Mouse (Mus musculus) midbrain, embryonic 10.5 days (tissue): ENCODE measurements around the gene Twsg1. TPM values are rescaled to one million over a fixed set of nuclear protein-coding genes. Genes with fewer than 3 reads are reported as not detected.
A peak's percentile ranks its signal among the peaks of the same experiment; 100 is the strongest.

ENCODE experiments used
- DNase-seq: peaks from one replicate; pipeline ENCODE4 v3.0.0-alpha.2; 2017; ENCODE audit warnings: low spot score
- H3K27ac ChIP-seq: fragments of 300-500 bp; sonication (generic); replicated peaks from 2 replicates; pipeline ENCODE4 v1.5.1; 2016; ENCODE audit warnings: mild to moderate bottlenecking
- H3K27me3 ChIP-seq: fragments of 300-500 bp; sonication (generic); 2 replicates; pipeline ENCODE4 v1.6.1; 2016; ENCODE audit warnings: low read depth, mild to moderate bottlenecking; ENCODE audit not compliant: poor library complexity, severe bottlenecking
- H3K36me3 ChIP-seq: fragments of 300-500 bp; sonication (generic); 2 replicates; pipeline ENCODE4 v1.6.1; 2016; ENCODE audit warnings: mild to moderate bottlenecking, moderate library complexity
- H3K4me1 ChIP-seq: fragments of 300-500 bp; sonication (generic); 2 replicates; pipeline ENCODE4 v1.6.1; 2016
- H3K4me3 ChIP-seq: fragments of 300-500 bp; sonication (generic); 2 replicates; pipeline ENCODE4 v1.5.1; 2016; ENCODE audit warnings: mild to moderate bottlenecking, moderate library complexity
- H3K9me3 ChIP-seq: fragments of 300-500 bp; sonication (generic); replicated peaks from 2 replicates; pipeline ENCODE4 v1.6.1; 2016; ENCODE audit warnings: mild to moderate bottlenecking
- WGBS: fragments of 180-500 bp; shearing (Covaris S2); methylation state at CpG from one replicate; pipeline ENCODE4 v1.1.7; 2016; 5-methylcytosine and 5-hydroxymethylcytosine counted together
- polyA plus RNA-seq: library from polyadenylated mRNA; unstranded; fragments of >200 nt; fragmentation: Nextera tagmentation; extraction: Ambion mirVana; gene quantifications from 2 replicates; pipeline ENCODE4 v1.2.1, GENCODE M21; 2016

The Twsg1 gene
- polyA plus RNA-seq, 1 experiment from 2014 or later: 83.0 TPM

DNA sequence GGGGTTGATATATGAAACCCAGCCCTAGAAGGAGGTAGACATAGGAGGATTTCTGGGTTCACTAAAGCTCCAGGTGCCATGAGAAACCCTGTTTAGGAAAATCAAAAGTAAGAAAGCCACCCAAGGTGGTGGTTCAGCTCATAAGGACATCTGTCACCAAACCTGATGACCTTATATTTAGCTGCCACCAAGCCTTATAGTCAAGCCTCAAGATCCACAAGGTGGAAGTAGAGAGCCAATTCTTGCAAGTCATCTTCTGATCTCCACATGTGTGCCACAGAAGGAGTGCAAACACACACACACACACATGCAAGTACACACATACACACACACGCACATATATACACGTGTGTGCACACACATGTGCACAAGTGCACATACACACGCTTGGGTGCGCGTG, 1.1 kb upstream of the Twsg1 start:
- Histone ChIP-seq H3K4me1 (peaks cover 14% of the 10 kb centered on the region), H3K27ac (no peak overlapping the region), H3K4me3 (no peak overlapping the region), H3K9me3 (no peaks in the 10 kb centered on the region), H3K36me3 (peaks cover 22% of the 10 kb centered on the region), H3K27me3 (no peaks in the 10 kb centered on the region)
- DNase-seq: no peak
- WGBS: 78% methylated on average over 5 of the region's 5 CpGs

DNA sequence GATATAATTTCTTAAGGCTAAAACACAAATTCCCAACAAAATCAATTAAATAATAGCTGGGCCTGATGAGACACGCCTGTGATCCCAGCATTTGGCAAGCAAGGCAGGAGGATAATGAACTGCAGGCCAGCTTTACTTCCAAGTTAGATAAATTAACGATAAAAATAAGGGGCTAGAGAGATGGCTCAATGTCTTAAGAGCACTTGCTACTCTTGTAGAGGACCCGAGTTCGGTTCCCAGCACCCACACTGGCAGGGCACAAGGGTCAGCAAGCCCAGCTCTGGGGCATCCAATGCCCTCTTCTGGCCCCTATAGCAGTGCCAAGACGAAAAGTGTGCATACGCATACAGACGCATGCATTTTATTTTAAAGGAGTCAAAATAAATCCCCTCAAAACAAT, 843 bp downstream of the Twsg1 start:
- H3K27ac ChIP-seq: peak overlapping the region; percentile 95
- WGBS: 37% methylated on average over 7 of the region's 7 CpGs
- DNase-seq: no peak
- no peaks in the 10 kb centered on the region for H3K27me3 ChIP-seq
- no peaks in the 10 kb centered on the region; the same call in 1 of the 2 replicates for H3K9me3 ChIP-seq
- H3K36me3 ChIP-seq: peaks cover 41% of the 10 kb centered on the region
- peaks cover 14% of the 10 kb centered on the region for H3K4me1 ChIP-seq
- H3K4me3 ChIP-seq: peak overlapping the region; percentile 98

DNA sequence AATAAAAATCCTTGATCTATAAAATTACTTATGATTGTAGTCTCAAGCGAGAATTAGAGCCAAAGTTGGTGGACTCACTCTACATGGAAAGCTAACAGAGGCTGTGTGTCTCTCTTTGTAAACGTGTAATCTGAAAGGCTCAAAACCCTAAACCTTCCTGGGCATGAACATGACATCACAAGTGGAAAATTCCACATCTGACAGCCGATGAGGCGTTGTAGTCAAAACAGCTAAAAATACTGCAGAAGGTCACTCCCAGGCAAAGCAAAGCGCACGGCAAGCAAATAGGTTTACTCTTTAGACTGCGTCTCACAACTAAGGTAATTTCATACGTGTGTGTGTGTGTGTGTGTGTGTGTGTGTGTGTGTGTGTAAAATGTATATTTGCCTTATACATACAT, 3.7 kb downstream of the Twsg1 start:
- H3K36me3 ChIP-seq: peaks cover 56% of the 10 kb centered on the region
- no peak for DNase-seq
- no peaks in the 10 kb centered on the region; the same call in 1 of the 2 replicates for H3K9me3 ChIP-seq

DNA sequence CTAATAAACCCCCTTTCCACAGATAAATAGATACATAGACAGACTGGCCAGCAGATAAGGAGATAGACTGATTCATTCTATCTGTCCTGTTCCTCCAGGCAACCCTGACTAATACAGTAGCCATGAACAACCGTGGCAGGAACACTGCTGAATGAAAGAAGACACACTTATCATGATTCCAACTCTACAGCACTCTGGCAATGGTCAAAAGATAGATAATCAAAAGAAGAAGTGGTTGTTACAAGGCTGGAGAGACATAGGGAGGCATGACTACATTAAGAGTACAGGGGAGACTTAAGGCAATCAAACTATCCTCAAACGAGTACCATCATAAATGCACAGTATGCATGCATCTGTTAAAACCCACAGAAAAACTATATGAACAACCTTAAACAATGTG, 5.6 kb downstream of the Twsg1 start:
- Histone ChIP-seq H3K36me3 (peaks cover 56% of the 10 kb centered on the region), H3K27me3 (no peaks in the 10 kb centered on the region), H3K4me1 (peaks cover 29% of the 10 kb centered on the region), H3K9me3 (no peaks in the 10 kb centered on the region; the same call in 1 of the 2 replicates), H3K4me3 (no peak overlapping the region), H3K27ac (no peak overlapping the region)
- WGBS: 91% methylated on average over 2 of the region's 2 CpGs
- no peak for DNase-seq

More for the DNA sequence above, 3.7 kb downstream of the Twsg1 start:
- no peak overlapping the region for H3K4me3 ChIP-seq
- no peaks in the 10 kb centered on the region for H3K27me3 ChIP-seq
- WGBS: 97% methylated on average over 8 of the region's 8 CpGs
- peaks cover 16% of the 10 kb centered on the region for H3K4me1 ChIP-seq
- H3K27ac ChIP-seq: no peak overlapping the region

DNA sequence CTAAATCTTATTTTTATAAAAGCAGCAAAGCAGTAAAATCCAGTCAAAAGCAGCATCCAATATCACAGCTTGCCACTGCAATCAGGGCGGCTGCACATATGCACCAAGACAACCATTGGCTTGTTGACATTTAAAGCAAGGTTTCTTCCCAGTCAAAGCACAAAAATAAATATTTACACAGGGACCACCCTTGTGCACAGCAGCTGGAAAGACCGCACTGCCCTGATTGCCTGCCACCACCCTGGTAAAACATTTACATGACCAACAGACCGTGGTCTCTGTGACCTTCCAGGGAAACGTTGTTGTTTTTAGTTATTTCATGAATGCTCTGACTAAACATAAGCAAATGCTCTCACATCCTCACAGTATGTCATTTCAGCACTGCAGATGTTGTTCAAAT, 8.6 kb downstream of the Twsg1 start:
- WGBS: 69% methylated on average over 4 of the region's 4 CpGs
- Histone ChIP-seq H3K27ac (no peak overlapping the region), H3K27me3 (no peaks in the 10 kb centered on the region), H3K36me3 (peaks cover 46% of the 10 kb centered on the region), H3K4me1 (peaks cover 25% of the 10 kb centered on the region), H3K9me3 (no peaks in the 10 kb centered on the region; the same call in 1 of the 2 replicates), H3K4me3 (no peak overlapping the region)
- DNase-seq: no peak

DNA sequence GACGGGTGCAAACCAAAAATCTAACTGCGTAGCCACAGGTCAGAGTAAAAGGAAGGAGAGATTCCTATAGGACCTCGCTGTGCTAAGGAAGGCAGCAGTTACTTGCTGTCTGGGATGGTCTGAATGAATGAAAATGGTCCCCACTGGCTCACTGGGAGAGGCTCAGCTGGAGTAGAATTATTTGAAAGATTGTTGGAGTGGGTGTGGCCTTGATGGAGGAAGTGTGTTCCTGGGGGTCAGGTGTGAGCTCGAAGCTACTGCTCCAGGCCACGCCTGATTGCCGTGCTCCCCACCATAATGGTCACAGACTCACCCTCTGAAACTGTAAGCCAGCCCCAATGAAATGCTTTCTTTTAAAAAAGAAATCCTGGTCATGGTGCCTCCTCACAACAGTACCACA, 9.8 kb downstream of the Twsg1 start:
- Histone ChIP-seq H3K4me3 (no peak overlapping the region), H3K27me3 (no peaks in the 10 kb centered on the region), H3K4me1 (peaks cover 25% of the 10 kb centered on the region), H3K9me3 (no peaks in the 10 kb centered on the region; the same call in 1 of the 2 replicates), H3K36me3 (peaks cover 46% of the 10 kb centered on the region), H3K27ac (no peak overlapping the region)
- 91% methylated on average over 6 of the region's 6 CpGs for WGBS
- DNase-seq: no peak

DNA sequence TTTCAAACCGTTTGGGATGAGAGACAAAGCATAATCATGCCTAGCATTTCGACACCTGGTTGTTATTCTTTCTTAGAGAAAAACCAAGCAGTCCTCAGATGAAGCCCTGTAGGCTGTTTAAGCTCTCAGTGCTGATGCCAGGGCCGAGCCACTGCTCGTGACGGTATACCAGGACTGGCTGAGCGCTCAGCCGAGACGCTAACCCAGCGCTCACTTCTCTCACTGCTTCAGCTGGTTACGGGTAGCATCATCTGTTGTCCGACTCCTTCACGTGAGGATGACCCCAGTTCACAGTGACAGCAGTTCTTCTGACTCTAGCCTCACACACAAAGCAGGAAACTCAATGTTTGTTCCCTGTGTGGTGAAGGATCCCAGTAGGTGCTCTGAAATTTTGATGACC, 10.8 kb downstream of the Twsg1 start:
- peaks cover 25% of the 10 kb centered on the region for H3K4me1 ChIP-seq
- H3K4me3 ChIP-seq: no peak overlapping the region
- H3K27me3 ChIP-seq: no peaks in the 10 kb centered on the region

DNA sequence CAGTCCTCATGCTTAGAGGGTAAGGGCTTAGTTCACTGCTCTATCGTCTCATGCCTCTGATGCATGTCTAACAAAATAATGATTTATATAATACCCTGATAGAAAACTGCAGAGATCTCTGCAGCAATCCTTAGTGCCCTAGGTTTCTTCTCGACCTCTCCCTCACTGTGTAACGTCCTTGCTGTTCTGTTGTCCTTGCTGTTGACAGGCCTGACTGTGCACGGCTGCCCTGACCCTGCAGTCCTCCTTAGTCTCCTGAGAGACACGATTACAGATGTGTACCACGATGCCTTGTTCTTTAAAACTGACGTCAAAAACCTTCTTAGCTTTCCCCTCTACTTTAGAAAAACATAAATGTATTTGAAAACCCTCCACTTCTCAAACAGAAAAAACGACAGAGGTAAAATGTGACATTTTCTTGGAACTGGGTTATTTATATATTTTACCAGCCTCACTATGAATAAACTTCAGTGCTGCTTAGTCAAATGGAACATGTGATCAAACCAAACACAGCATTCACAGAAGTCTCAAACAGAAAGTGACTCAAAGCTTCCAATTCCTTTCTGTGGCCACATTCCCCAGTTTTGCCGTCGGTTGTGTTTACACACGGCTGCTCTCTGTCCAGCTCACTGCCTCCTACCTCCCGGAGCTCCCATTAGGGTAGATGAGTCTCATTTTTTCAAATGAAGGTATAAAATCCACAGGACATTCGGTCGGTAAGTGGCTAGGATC, 11.4 kb downstream of the Twsg1 start:
- peaks cover 47% of the 10 kb centered on the region for H3K36me3 ChIP-seq
- 0 out of 2 replicates have a peak overlapping the region, but pooled peaks have one; percentile 2 for H3K27ac ChIP-seq
- peaks cover 25% of the 10 kb centered on the region for H3K4me1 ChIP-seq
- H3K4me3 ChIP-seq: no peak overlapping the region
- no peak for DNase-seq
- 77% methylated on average over 14 of the region's 14 CpGs for WGBS
- H3K27me3 ChIP-seq: no peaks in the 10 kb centered on the region
- H3K9me3 ChIP-seq: no peaks in the 10 kb centered on the region

More for the DNA sequence above, 10.8 kb downstream of the Twsg1 start:
- Histone ChIP-seq H3K27ac (no peak overlapping the region), H3K9me3 (no peaks in the 10 kb centered on the region), H3K36me3 (peaks cover 45% of the 10 kb centered on the region)
- no peak for DNase-seq
- WGBS: 76% methylated on average over 12 of the region's 12 CpGs

DNA sequence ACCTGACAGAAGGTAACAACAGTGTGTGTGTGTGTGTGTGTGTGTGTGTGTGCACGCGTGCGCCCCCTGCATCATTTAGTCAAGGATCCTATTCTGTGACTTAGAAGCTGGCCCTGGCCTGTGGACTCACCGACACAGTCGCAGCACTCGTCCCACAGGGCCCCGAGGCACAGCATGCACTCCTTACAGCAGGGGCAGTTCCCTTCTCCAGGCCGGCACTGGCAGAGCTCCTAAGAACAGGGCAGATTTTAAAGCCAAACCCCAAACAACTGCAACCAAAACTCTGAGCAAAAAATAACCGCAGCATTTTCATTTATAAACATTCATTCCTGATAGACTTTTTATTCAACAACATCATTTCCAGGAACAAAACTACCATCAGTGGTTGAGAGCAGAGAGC, 13.4 kb downstream of the Twsg1 start:
- no peak for DNase-seq
- Histone ChIP-seq H3K36me3 (peaks cover 55% of the 10 kb centered on the region), H3K27me3 (no peaks in the 10 kb centered on the region), H3K9me3 (no peaks in the 10 kb centered on the region), H3K4me1 (peaks cover 25% of the 10 kb centered on the region), H3K27ac (no peak overlapping the region), H3K4me3 (no peak overlapping the region)
- 94% methylated on average over 9 of the region's 9 CpGs for WGBS

DNA sequence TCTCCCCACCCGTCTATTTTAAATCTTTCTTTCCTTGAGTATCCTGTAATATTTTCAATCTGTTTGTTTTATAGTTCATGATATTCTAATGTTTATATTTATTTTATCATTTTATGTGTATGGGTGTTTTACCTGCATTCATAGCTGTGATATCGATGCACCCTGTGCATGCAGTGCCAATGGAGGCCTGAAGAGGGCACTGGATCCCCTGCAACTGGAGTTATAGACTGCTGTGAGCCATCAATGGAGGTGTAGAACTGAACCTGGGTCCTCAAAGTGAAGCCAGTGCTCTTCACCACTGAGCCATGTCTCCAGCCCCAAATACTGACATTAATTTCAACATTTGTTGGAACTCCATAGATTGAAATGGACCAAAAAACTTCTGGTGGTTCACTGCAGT, 17.3 kb downstream of the Twsg1 start:
- Histone ChIP-seq H3K9me3 (no peaks in the 10 kb centered on the region), H3K27me3 (no peaks in the 10 kb centered on the region), H3K27ac (no peak overlapping the region), H3K4me1 (peaks cover 14% of the 10 kb centered on the region), H3K36me3 (peaks cover 67% of the 10 kb centered on the region), H3K4me3 (no peak overlapping the region)
- 91% methylated on average over 2 of the region's 2 CpGs for WGBS
- DNase-seq: no peak

DNA sequence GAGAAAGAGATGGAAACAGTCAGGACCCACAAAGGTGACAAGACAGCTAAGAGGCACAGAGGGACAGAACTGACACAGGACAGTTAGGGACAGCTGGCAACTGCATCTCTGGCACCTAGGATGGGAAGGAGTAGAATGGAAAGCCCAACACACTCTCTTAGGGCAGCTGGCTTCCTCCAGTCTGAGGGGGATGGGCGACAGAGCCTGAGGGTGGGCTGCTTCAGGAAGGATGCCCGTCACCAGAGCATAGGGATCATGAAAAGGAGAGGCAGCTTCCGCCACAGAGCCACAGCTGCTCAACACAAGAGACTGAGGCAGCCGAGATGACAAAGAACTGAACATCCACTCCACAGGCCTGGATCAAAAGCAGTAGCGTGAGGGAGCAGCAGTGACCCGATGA, 19.5 kb downstream of the Twsg1 start:
- Histone ChIP-seq H3K36me3 (peaks cover 73% of the 10 kb centered on the region), H3K4me1 (peaks cover 14% of the 10 kb centered on the region), H3K27ac (peak overlapping the region; percentile 73), H3K9me3 (no peaks in the 10 kb centered on the region), H3K4me3 (no peak overlapping the region), H3K27me3 (no peaks in the 10 kb centered on the region)
- no peak for DNase-seq
- 45% methylated on average over 6 of the region's 6 CpGs for WGBS

DNA sequence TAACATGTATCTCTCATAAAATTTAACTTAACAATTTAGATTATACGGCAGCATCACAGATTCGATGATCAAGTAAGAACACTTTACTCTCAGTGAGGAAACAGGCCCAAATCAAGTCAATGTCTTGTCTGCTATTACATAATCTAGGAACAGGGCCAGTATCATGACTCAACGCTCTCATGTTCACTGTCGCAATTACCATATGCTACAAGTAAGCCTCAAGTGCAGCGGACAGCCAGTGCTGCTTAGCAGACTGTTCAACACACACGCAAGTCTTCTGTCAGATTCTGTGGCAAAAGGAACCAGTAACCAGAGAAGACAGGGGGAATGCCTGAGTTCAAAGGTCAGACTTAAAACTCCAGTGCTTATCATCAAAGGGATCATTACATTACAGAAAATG, 20.1 kb downstream of the Twsg1 start:
- WGBS: 90% methylated on average over 6 of the region's 6 CpGs

DNA sequence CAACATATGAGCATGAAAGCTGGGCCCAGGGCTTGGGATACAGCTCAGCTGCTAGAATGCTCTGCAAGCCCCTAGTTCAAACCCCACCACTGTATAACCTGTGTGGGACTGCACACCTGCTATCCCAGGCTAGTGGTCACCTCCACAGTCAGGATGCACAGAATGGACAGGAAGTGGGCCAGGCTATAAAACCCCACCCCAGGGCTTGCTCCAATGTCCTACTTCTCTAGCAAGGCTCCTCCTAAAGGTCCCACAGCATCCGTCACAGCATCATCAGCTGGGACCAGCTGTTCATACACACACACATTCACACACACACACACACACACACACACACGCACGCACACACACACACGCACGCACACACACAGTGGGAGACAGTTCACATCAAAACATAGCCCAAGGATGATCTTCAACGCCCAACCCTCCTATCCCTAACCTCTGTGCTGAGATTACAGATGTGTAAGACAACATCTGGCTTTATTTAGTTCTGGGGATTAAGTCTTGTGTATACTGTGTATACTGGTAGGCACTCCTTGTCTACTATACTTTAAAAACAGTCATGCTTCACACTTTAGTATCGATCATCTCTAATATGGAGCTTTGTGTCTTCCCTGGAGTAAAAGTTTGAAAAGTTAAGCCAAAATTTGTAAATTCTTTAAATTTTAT, 20.7 kb downstream of the Twsg1 start:
- Histone ChIP-seq H3K27me3 (no peaks in the 10 kb centered on the region), H3K9me3 (no peaks in the 10 kb centered on the region), H3K27ac (no peak overlapping the region), H3K4me3 (no peak overlapping the region), H3K4me1 (peaks cover 14% of the 10 kb centered on the region), H3K36me3 (peaks cover 73% of the 10 kb centered on the region)
- DNase-seq: no peak
- 90% methylated on average over 7 of the region's 7 CpGs for WGBS

More for the DNA sequence above, 20.1 kb downstream of the Twsg1 start:
- Histone ChIP-seq H3K27ac (peak overlapping the region; percentile 73), H3K4me1 (peaks cover 14% of the 10 kb centered on the region), H3K27me3 (no peaks in the 10 kb centered on the region), H3K4me3 (no peak overlapping the region), H3K36me3 (peaks cover 73% of the 10 kb centered on the region), H3K9me3 (no peaks in the 10 kb centered on the region)
- DNase-seq: no peak
